Mouse (Mus musculus) kidney, embryonic 16.5 days (tissue): ENCODE measurements around the gene Rab15. TPM values are rescaled to one million over a fixed set of nuclear protein-coding genes. Genes with fewer than 3 reads are reported as not detected.
A peak's percentile ranks its signal among the peaks of the same experiment; 100 is the strongest.

Source experiments
- ATAC-seq: fragments of 200-750 bp; cut with Nextera tagmentation; 2 replicates; pipeline ENCODE4 v1.8.0; 2017; ENCODE audit warnings: moderate TSS enrichment; ENCODE audit not compliant: low FRiP score, low TSS enrichment
- H3K27ac ChIP-seq: fragments of 300-500 bp; sonication (generic); 2 replicates; pipeline ENCODE4 v1.5.1; 2014; ENCODE audit warnings: low read length
- H3K27me3 ChIP-seq: fragments of 300-500 bp; sonication (generic); 2 replicates; pipeline ENCODE4 v1.6.1; 2014; ENCODE audit warnings: low read length, control low read depth, mixed read lengths; ENCODE audit not compliant: insufficient read depth
- H3K36me3 ChIP-seq: fragments of 300-500 bp; sonication (generic); 2 replicates; pipeline ENCODE4 v1.6.1; 2014; ENCODE audit warnings: low read length, control low read depth, mixed read lengths; ENCODE audit not compliant: insufficient read depth
- H3K4me1 ChIP-seq: fragments of 300-500 bp; sonication (generic); 2 replicates; pipeline ENCODE4 v1.6.1; 2014; ENCODE audit warnings: low read length, control low read depth, mixed read lengths; ENCODE audit not compliant: insufficient read depth
- H3K4me2 ChIP-seq: fragments of 300-500 bp; sonication (generic); replicated peaks from 2 replicates; pipeline ENCODE4 v1.6.1; 2014; ENCODE audit warnings: low read depth, low read length
- H3K4me3 ChIP-seq: fragments of 300-500 bp; sonication (generic); 2 replicates; pipeline ENCODE4 v1.5.1; 2014; ENCODE audit warnings: mild to moderate bottlenecking, low read length
- H3K9ac ChIP-seq: fragments of 300-500 bp; sonication (generic); replicated peaks from 2 replicates; pipeline ENCODE4 v1.6.1; 2014; ENCODE audit warnings: low read length
- H3K9me3 ChIP-seq: fragments of 300-500 bp; sonication (generic); 2 replicates; pipeline ENCODE4 v1.6.1; 2016; ENCODE audit warnings: low read length, control low read depth
- WGBS: fragments of 180-500 bp; shearing (Covaris S2); extraction: QIAGEN DNeasy Blood & Tissue Kit; methylation state at CpG from one replicate; pipeline ENCODE4 v1.1.7; 2014; 5-methylcytosine and 5-hydroxymethylcytosine counted together
- polyA plus RNA-seq: library from polyadenylated mRNA; unstranded; fragments of >200 nt; fragmentation: Nextera tagmentation; extraction: Ambion mirVana; gene quantifications from 2 replicates; pipeline ENCODE4 v1.2.1, GENCODE M21; 2015

Rab15 gene
- polyA plus RNA-seq, 1 experiment from 2014 or later = 14.2 TPM

DNA sequence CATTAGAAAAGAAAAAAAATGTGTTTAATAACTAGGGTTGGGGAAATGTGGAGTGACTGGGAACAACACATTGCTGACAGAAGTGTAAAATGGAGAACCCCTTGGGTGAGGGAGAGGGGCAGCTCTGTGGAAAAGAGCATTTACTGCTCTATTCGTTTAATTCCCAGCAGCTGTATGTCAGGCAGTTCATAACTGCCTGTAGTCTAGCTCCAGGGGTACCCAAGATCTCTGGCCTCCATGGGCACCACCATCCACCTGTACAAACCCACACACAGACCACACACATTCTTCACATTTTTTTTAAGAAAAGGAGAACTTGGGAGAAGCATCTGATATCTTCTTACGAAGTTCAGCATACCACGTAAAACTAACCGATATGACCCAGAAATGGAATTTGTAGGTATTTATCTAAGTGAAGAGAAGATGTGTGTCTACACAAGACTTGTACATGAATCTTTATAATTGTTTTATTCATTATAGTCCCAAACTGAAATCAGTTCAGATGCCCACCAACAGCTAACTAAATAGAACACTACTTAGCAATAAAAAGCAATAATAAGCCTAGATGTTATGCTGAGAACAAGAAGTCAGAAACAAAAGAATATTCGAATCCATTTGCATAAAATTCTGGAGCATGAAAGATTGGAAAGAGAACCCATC is 51.7 kb downstream of the Rab15 start:
- H3K9me3 ChIP-seq = no peaks in the 10 kb centered on the region
- WGBS = 82% methylated on average over 5 of the region's 5 CpGs
- H3K36me3 ChIP-seq = no peaks in the 10 kb centered on the region
- peaks cover 5% of the 10 kb centered on the region; the same call in 1 of the 2 replicates for H3K4me1 ChIP-seq
- no peak overlapping the region for H3K4me2 ChIP-seq
- no peaks in the 10 kb centered on the region for H3K27me3 ChIP-seq
- H3K9ac ChIP-seq = no peak overlapping the region
- no peak for ATAC-seq
- H3K4me3 ChIP-seq = no peak overlapping the region
- no peak overlapping the region for H3K27ac ChIP-seq

DNA sequence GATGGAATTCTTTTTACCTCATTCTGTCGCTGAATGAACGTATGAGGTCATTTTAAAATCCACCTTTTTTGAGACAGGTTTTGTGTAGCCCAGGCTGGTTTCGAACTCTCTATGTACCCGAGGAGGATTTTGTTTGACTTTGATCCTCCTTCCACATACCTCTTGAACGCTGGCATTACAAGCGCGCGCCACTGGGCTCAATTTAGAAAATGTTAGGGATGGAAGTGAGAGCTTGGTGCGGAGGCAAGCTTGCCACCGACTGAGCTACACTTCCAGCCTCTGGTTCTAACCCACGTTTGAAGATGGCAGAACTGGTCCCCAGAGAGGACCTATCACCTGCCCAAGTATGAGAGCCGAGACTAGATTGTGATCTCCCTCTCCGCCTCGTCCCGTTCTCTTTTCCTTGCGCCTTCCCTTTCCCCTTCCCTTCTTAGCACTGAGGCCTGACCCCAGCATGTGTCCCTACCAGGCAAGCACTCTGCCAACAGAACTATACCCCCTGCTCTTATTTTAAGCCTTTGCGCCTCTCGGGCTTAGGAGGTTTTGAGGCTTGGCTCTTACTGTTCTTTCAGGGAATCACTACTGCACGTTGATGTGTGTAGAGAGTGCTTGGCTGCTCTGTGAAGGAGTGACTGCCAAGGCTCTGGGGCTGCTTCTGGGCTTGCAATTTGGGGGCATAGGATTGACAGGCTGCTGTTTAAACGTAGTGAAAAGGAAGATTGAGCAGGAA is 56.6 kb downstream of the Rab15 start:
- Histone ChIP-seq H3K9ac (peak overlapping the region; percentile 83), H3K4me2 (peak overlapping the region; percentile 61), H3K4me1 (peaks cover 5% of the 10 kb centered on the region; the same call in 1 of the 2 replicates), H3K27ac (no peak overlapping the region; the same call in 1 of the 2 replicates), H3K4me3 (peak overlapping the region; percentile 75), H3K27me3 (no peaks in the 10 kb centered on the region), H3K9me3 (no peaks in the 10 kb centered on the region), H3K36me3 (no peaks in the 10 kb centered on the region)
- peak; percentile 68; the same call in 1 of the 2 replicates for ATAC-seq
- 35% methylated on average over 20 of the region's 20 CpGs for WGBS

DNA sequence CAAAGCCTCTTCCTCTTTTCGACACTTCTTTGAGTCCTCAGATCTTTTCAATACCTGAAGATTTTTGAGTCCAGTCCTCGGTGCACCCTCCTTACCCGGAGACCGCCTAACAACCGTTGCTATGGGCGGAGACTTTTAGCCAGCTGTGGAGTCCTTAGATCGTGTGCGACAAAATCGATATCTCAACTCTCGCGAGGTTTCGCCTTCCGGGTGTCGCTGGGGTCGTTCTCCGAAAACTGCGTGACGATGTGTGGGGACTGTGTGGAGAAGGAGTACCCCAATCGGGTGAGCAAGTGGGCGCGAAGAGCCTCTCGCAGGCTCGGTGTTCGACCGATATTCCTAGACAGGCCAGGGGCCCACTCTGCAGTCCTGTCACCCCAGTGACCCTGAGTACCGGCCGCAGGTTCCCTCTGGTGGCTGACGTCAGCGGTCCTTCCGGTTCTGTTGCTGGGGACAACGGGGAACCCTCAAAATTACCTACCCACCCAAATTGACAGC is 57.3 kb downstream of the Rab15 start, which contains the start of the genes Churc1 and Fntb:
Churc1 (plus strand) TSS at position 185 of the 498 bp plus-strand sequence.
Fntb (plus strand) TSS at position 236 of the 498 bp plus-strand sequence.
- Histone ChIP-seq H3K27ac (peak within 1 kb of the TSS; percentile 36; the same call in 1 of the 2 replicates), H3K4me3 (peak within 1 kb of the TSS; percentile 75), H3K4me1 (peaks cover 5% of the 10 kb centered on the region; the same call in 1 of the 2 replicates), H3K4me2 (peak within 1 kb of the TSS; percentile 61), H3K9me3 (no peaks in the 10 kb centered on the region), H3K36me3 (no peaks in the 10 kb centered on the region), H3K27me3 (no peaks in the 10 kb centered on the region), H3K9ac (peak within 1 kb of the TSS; percentile 83)
- peak; percentile 94 for ATAC-seq
- under 1% methylated on average over 31 of the region's 31 CpGs for WGBS

DNA sequence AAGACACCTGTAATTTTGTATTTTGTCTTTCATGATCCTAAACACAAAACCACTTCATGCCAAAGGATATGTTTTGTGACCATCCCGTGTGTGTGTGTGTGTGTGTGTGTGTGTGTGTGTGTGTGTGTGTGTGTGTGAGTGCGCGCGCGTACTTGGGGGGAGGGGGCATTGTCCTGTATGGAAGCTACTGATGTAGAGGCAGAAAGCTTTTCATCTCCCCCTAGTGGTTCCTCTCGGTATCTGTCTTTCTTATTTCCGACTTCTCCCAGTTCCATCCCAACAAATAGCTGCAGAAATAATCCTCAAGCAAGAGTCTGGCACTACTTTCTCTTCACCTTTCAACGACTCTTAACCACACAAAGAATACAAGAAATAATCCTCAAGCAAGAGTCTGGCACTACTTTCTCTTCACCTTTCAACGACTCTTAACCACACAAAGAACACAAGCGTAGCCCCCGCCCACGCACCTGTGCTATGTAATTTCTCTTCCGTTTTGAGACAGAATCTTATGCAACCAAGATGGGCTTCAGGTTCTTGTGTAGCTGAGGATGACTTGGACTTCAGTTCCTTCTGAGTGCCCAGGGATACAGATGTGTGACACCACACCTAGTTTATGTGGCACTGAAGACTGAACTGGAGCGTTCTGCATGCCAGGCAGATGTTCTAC is 69.9 kb downstream of the Rab15 start:
- no peak overlapping the region for H3K4me3 ChIP-seq
- 0 out of 2 replicates have a peak, but pooled peaks cover 3% of the 10 kb centered on the region for H3K9me3 ChIP-seq
- no peak overlapping the region for H3K4me2 ChIP-seq
- H3K36me3 ChIP-seq = no peaks in the 10 kb centered on the region
- no peaks in the 10 kb centered on the region for H3K27me3 ChIP-seq
- ATAC-seq = no peak
- H3K9ac ChIP-seq = no peak overlapping the region
- H3K27ac ChIP-seq = no peak overlapping the region
- no peaks in the 10 kb centered on the region for H3K4me1 ChIP-seq
- 49% methylated on average over 13 of the region's 14 CpGs for WGBS

DNA sequence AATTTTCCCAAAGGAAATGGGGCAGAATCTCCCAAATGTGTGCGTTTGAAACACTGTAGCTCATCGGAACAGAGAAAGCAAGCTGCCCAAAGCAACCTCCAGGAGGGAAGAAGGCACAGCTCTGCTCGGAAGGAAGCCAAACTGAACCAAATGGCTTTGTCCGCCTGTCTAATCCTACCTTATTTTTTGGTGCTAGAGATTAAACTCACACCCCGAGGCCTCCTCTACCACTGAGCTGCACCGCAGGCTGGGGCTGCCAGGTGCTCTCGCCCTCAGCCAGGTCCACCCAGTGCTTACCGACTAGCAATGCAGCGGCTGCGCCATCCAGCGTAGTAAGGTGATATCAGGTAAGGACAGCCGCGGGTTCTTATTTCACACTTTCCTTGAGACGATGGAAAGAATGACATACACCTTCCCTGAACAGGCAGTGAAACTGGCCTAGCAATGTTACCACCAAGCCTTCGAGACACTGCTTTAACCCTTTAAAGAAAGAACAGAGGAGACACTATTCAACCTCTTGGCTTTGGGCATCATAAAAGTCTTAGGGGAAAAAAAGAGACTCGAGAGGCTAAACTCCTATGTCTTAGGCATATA is 71.7 kb downstream of the Rab15 start:
- 80% methylated on average over 16 of the region's 16 CpGs for WGBS
- H3K27ac ChIP-seq = no peak overlapping the region
- H3K36me3 ChIP-seq = no peaks in the 10 kb centered on the region
- H3K4me3 ChIP-seq = no peak overlapping the region
- ATAC-seq = no peak
- no peak overlapping the region for H3K4me2 ChIP-seq
- 0 out of 2 replicates have a peak, but pooled peaks cover 3% of the 10 kb centered on the region for H3K9me3 ChIP-seq
- no peaks in the 10 kb centered on the region for H3K4me1 ChIP-seq
- no peak overlapping the region for H3K9ac ChIP-seq
- no peaks in the 10 kb centered on the region for H3K27me3 ChIP-seq

Other genes starting within 250 kb of the Rab15 start
- gene Sptb, start 112.4 kb downstream of the Rab15 start, polyA plus RNA-seq = 1.00 and 1.2 TPM in 2 replicates
- gene Churc1, start 57.4 kb downstream of the Rab15 start, polyA plus RNA-seq = 134 and 149 TPM in 2 replicates
- gene Fntb, start 57.3 kb downstream of the Rab15 start, polyA plus RNA-seq = 42.9 and 46.7 TPM in 2 replicates
- 0.34 and 0.35 TPM in 2 replicates for gene Gpx2, start 27.4 kb downstream of the Rab15 start, polyA plus RNA-seq
- gene Max, start 139.3 kb upstream of the Rab15 start, polyA plus RNA-seq = 16.3 and 17.3 TPM in 2 replicates